Mouse (Mus musculus): Measurements from ENCODE around the gene Tada2b. TPM values are rescaled to one million over a fixed set of nuclear protein-coding genes. Genes with fewer than 3 reads are reported as not detected.

Tada2b gene
- polyA plus RNA-seq, 1 experiment = 19.2 TPM

DNA sequence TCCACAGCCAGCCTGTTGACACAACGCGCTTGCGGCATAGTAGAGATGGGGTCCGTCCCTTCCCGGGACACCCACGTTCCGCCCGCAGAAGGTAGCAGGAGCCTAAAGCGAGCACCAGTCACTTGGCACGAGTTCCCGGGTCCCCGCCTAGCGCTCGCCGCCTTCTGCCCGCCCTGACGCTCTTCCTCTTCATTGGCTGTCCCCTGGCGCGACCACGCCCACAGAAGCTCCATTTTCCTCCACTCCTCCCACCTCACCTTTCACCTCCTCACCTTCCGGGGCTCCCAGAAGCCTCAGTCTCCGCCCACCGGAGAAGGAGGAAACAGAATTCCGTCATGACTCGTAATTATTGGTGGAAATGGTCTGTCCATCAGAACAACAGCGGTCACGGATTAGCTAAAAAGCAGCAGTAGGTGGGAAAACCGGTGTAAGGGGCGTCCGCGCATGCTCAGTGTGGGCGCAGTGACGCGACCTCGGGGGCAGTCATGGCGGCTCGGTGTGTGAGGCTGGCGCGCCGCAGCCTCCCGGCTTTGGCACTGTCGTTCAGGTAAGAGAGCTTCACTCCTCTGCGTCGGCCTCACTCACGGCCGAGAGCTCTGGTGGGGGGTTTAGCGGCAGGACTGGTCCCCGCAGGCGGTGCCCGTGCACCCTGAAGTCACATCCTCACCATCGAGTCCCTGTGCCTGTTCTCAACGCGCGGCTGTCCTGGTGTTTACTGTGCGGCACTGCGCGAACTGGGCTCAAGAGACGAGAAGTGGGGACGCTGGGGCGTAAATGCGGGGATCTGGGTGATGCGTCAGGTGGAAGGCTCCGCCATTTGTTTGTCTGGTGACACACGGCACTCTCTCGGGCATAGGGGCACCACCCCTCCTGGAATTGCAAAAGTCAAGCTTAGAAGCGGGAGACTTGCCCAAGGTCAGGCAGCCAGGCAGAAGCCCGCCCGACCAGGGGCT is 19.1 kb downstream of the Tada2b start, which contains the start of gene Grpel1:
Grpel1 (plus strand) TSS at position 290 of the 953 bp plus-strand sequence.
- peak; percentile 96 for TF ChIP-seq POLR2A (IDR thresholded peaks at IDR 0.05; ENCODE audit: borderline replicate concordance, insufficient read depth, low read length)
- TF ChIP-seq CTCF (IDR thresholded peaks at IDR 0.05; ENCODE audit: borderline replicate concordance, insufficient read depth, low read depth, low read length) = no peak
- H3K4me3 ChIP-seq (replicated peaks; ENCODE audit: insufficient read depth, low read depth, low read length) = peak within 1 kb of the TSS; percentile 92
- WGBS = under 1% methylated on average over 67 of the region's 68 CpGs
- H3K27me3 ChIP-seq (ENCODE audit: control insufficient read depth, insufficient read depth, low read length) = no peaks in the 10 kb centered on the region
- peaks cover 4% of the 10 kb centered on the region; the same call in 1 of the 2 replicates for H3K4me1 ChIP-seq (ENCODE audit: control insufficient read depth, insufficient read depth, low read length)
- DNase-seq = peak; percentile 96 to 100
- peak within 1 kb of the TSS; percentile 39 for H3K27ac ChIP-seq (ENCODE audit: insufficient read depth, low read length)

DNA sequence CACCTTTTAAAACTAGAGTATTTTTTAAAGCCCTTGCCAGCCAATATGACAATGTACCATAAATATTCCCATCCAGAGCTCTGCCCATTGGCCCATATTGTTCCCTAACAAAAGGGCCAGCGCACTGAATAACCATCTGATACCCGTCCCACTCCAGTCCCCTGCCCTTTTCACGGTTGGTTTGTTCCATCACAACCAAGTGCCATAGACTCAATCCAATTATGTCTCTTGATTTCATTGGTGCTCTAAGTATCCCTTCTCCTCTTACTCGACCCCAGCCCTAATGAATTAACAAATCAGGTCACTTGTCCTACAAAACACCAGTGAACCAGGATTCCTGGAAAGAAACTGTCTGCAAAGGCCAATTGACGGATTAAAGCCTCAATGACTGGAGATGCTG is 20.7 kb downstream of the Tada2b start:
- Histone ChIP-seq H3K27ac (ENCODE audit: insufficient read depth, low read length) (no peak overlapping the region), H3K4me3 (replicated peaks; ENCODE audit: insufficient read depth, low read depth, low read length) (no peak overlapping the region), H3K4me1 (ENCODE audit: control insufficient read depth, insufficient read depth, low read length) (peaks cover 4% of the 10 kb centered on the region; the same call in 1 of the 2 replicates), H3K27me3 (ENCODE audit: control insufficient read depth, insufficient read depth, low read length) (no peaks in the 10 kb centered on the region)
- TF ChIP-seq CTCF (IDR thresholded peaks at IDR 0.05; ENCODE audit: borderline replicate concordance, insufficient read depth, low read depth, low read length) (no peak), POLR2A (IDR thresholded peaks at IDR 0.05; ENCODE audit: borderline replicate concordance, insufficient read depth, low read length) (no peak)
- WGBS = 41% methylated on average over 5 of the region's 5 CpGs
- DNase-seq = no peak

DNA sequence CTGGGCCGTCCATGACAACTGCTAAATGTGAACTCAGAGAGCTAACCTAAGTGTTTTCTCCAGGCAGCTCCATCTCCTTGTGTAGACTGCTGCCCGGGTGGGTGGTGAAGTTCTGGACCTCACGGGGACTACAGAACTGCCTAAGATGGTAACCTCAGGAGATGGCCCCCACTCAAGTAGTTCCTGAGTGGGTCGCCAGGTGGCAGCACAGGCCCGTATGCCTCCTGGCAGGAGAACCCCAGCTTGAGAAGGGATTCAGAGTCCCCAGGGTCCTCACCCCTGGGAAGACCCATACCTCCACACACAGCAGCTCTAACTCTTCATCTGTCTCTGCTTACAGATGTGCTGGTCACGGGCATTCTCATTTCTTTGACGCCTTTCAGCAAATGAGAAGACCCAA is 21.3 kb downstream of the Tada2b start:
- DNase-seq = peak; percentile 68 to 82
- no peaks in the 10 kb centered on the region for H3K27me3 ChIP-seq (ENCODE audit: control insufficient read depth, insufficient read depth, low read length)
- H3K27ac ChIP-seq (ENCODE audit: insufficient read depth, low read length) = no peak overlapping the region
- no peak overlapping the region for H3K4me3 ChIP-seq (replicated peaks; ENCODE audit: insufficient read depth, low read depth, low read length)
- WGBS = 11% methylated on average over 7 of the region's 7 CpGs
- TF ChIP-seq POLR2A (IDR thresholded peaks at IDR 0.05; ENCODE audit: borderline replicate concordance, insufficient read depth, low read length) (no peak), CTCF (IDR thresholded peaks at IDR 0.05; ENCODE audit: borderline replicate concordance, insufficient read depth, low read depth, low read length) (peak; percentile 88)
- H3K4me1 ChIP-seq (ENCODE audit: control insufficient read depth, insufficient read depth, low read length) = peaks cover 4% of the 10 kb centered on the region; the same call in 1 of the 2 replicates

DNA sequence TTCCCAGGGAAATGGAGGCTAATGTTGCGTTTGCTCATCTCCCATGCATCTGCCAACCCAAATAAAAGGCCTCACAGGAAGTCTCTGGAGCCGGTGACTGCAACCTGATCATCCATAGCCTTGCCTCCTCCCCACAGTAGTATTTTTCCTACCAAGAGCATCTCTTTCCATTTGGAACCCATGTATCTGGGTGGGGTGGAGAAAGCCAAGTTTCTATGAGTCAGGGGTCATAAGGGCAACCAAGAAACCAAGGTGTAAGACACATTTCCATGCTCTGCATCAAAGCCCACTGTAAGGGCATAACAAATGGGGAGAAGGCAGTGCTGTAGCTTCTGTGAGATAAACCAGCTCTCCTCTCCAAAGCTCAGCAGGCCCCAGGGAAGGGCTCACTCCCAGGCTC is 22.9 kb downstream of the Tada2b start:
- Histone ChIP-seq H3K27ac (ENCODE audit: insufficient read depth, low read length) (no peak overlapping the region), H3K27me3 (ENCODE audit: control insufficient read depth, insufficient read depth, low read length) (no peaks in the 10 kb centered on the region; the same call in 1 of the 2 replicates), H3K4me3 (replicated peaks; ENCODE audit: insufficient read depth, low read depth, low read length) (no peak overlapping the region), H3K4me1 (ENCODE audit: control insufficient read depth, insufficient read depth, low read length) (peaks cover 4% of the 10 kb centered on the region; the same call in 1 of the 2 replicates)
- WGBS = 77% methylated on average over 2 of the region's 2 CpGs
- no peak for TF ChIP-seq POLR2A (IDR thresholded peaks at IDR 0.05; ENCODE audit: borderline replicate concordance, insufficient read depth, low read length)
- TF ChIP-seq CTCF (IDR thresholded peaks at IDR 0.05; ENCODE audit: borderline replicate concordance, insufficient read depth, low read depth, low read length) = no peak
- DNase-seq = no peak

DNA sequence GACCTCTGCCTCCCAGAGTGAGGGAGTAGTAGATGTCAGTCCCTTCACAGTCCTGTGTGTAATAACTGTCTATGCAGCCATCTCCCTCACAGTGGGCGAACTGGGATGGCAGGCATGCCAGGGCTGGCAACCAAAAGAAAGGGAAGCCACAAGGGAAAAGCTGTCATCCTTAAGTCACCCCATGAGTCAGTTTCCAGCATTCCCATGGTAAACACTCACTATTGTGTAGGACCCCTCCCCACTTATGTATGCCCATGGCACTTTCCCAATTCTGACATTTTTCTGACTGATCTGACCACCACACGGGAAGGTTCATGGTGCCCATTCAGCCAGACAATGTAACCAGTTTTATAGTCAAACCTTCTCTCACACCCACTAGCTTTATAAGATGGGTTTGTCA is 23.4 kb downstream of the Tada2b start:
- WGBS = 85% methylated on average over 2 of the region's 2 CpGs
- no peak for DNase-seq
- peaks cover under 1% of the 10 kb centered on the region; the same call in 1 of the 2 replicates for H3K4me1 ChIP-seq (ENCODE audit: control insufficient read depth, insufficient read depth, low read length)

DNA sequence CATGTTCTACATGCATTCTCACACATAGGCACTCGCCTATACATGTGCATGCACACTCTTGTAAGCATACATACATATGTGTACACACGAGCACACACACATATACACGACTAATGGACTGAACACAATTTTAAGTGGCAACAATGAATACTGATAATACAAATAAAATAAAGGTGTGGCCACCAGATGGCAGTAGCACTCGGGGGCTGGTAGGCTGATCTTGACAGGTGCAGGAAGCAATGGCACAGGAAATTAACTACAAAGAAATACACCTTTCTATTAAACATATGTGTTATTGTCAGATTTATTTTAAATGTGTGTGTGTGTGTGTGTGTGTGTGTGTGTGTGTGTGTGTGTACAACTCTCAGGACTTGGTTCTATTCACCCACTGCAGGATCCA is 25.2 kb downstream of the Tada2b start:
- TF ChIP-seq CTCF (IDR thresholded peaks at IDR 0.05; ENCODE audit: borderline replicate concordance, insufficient read depth, low read depth, low read length) = peak; percentile 69; the same call in 1 of the 2 replicates
- no peak for TF ChIP-seq POLR2A (IDR thresholded peaks at IDR 0.05; ENCODE audit: borderline replicate concordance, insufficient read depth, low read length)
- peak; percentile 41 to 42 for DNase-seq
- no peaks in the 10 kb centered on the region; the same call in 1 of the 2 replicates for H3K27me3 ChIP-seq (ENCODE audit: control insufficient read depth, insufficient read depth, low read length)
- H3K4me1 ChIP-seq (ENCODE audit: control insufficient read depth, insufficient read depth, low read length) = no peaks in the 10 kb centered on the region
- WGBS = 12% methylated on average over 4 of the region's 4 CpGs
- no peak overlapping the region for H3K27ac ChIP-seq (ENCODE audit: insufficient read depth, low read length)
- H3K4me3 ChIP-seq (replicated peaks; ENCODE audit: insufficient read depth, low read depth, low read length) = no peak overlapping the region

More for the DNA sequence above, 23.4 kb downstream of the Tada2b start:
- no peaks in the 10 kb centered on the region; the same call in 1 of the 2 replicates for H3K27me3 ChIP-seq (ENCODE audit: control insufficient read depth, insufficient read depth, low read length)
- no peak overlapping the region for H3K4me3 ChIP-seq (replicated peaks; ENCODE audit: insufficient read depth, low read depth, low read length)
- no peak for TF ChIP-seq CTCF (IDR thresholded peaks at IDR 0.05; ENCODE audit: borderline replicate concordance, insufficient read depth, low read depth, low read length)
- no peak for TF ChIP-seq POLR2A (IDR thresholded peaks at IDR 0.05; ENCODE audit: borderline replicate concordance, insufficient read depth, low read length)
- H3K27ac ChIP-seq (ENCODE audit: insufficient read depth, low read length) = no peak overlapping the region

DNA sequence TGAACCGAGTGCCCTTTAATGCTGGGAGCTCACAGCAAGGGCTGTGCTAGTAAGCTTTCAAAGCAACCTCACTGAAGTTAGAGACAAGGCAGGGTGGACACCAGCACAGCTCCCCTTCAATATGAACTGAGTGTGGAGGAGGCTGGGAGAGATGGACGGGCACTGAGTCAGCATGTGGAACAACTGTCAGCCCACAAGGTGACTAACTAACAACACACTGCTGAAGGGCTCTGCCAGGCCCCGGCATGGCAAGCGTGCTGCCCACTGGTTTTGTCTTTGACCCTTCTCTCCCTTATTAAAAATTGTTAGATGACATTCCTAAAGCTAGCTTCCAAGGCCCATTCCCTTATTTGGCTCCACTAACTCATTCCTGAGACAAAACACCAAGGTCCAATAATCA is 26.4 kb downstream of the Tada2b start:
- no peaks in the 10 kb centered on the region for H3K4me1 ChIP-seq (ENCODE audit: control insufficient read depth, insufficient read depth, low read length)
- WGBS = 87% methylated on average over 4 of the region's 4 CpGs
- no peak for DNase-seq
- no peak overlapping the region for H3K4me3 ChIP-seq (replicated peaks; ENCODE audit: insufficient read depth, low read depth, low read length)
- H3K27me3 ChIP-seq (ENCODE audit: control insufficient read depth, insufficient read depth, low read length) = no peaks in the 10 kb centered on the region; the same call in 1 of the 2 replicates
- no peak overlapping the region for H3K27ac ChIP-seq (ENCODE audit: insufficient read depth, low read length)
- TF ChIP-seq POLR2A (IDR thresholded peaks at IDR 0.05; ENCODE audit: borderline replicate concordance, insufficient read depth, low read length) (no peak), CTCF (IDR thresholded peaks at IDR 0.05; ENCODE audit: borderline replicate concordance, insufficient read depth, low read depth, low read length) (no peak)
